Mouse (Mus musculus): ENCODE results near the gene Gm10406.
"Not testable (repeated sequence)": the region's sequence is repeated elsewhere in the genome, so short reads cannot be mapped to it uniquely, and the experiment has no call there.

The Gm10406 gene

DNA sequence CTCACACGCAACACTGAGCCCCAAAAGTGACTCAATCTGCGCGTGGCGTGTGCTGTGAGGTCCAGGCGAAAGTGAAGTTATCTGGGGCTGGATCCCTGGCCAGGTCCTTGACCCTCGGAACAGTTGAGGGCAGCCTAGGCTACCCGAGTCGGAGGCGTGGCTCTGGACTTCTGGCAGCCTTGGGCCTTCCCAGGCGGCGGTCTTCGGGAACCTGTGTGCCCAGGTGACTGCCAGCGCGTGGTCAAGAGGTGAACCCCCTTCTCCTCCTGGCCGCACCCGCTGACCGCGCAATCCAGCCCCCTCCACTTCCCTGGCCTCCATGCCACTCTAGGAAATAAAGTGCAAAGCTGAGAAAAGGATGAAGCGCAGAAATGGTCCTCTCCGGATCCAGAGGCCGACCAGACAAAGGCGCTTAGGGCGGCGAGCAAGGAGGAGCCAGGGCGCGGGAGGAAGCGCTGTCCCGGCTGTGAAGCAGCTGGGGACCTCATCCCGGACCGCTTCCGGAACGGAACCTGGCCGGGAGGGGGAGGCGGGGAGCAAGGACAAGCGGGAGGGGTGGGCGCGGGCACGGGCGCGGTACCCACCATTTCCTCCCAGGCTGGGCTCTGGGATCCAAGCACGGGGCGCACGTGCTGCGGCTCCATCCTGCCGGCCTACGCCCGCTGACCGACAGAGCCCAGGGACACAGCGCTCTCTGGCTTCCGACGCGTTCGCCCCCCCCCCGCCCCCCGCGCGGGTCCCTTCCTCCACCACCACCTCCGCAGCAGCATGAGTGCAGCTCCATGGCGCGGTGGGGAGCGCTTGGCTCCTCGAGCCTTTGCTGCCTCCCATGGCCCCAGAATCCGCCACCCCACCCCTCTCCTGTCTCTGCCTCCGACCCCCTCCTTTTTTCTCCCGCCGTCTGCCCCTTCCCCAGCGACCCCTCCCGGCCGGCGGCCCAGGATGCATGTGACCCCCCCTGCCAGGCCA is at the start of gene Gm10406:
TSS of gene Gm10406 (minus strand) at position 669 of the 969 bp plus-strand sequence.
- not testable (repeated sequence) for DNase-seq

GRCm38 (mm10) chr14:7044870-7045269 is 17.6 kb upstream of the Gm10406 start, which contains the start of gene Gm3685:
TSS of gene Gm3685 (minus strand) at chr14:7044970.
- DNase-seq = not testable (repeated sequence)

DNA sequence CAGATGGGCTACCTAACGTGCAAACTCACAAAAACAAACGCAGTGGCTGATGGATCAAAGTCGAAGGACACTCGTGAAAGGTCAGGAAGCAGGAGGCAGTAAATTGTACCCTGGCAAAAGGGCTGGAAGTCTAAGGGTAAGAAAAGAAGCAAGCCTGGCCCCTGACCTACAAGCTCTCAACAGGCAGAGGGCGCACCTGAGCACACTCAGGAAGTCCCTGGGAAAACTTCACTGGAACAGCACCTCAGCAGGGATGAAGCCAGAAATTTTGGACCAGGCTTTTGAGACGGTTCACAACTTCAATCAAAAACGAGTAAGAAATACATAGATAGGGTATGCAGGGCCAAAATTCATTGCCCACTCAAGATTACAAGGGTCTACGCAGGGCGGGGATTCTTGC is 975 bp downstream of the Gm10406 start:
- DNase-seq = not testable (repeated sequence)

DNA sequence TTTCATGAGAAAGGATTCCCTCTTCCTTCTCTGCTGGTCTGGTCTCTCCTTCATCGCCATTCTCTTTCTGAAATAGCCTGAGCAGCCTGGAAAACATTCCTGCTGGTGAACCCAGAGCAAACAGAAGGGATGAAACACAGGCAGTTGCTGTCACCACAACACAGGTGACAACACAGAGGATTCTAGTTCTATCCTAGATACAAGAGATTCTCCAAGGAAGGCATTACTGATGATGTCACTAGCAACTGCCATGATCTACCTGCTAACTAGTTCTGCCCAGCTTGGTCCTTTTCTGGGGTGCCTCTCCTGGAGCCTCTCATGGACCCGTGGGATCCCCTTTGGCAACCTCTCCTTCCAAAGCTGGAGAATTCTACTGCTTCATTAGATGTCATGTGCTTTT is 53.5 kb downstream of the Gm10406 start, which contains the start of gene Gm6356:
TSS of gene Gm6356 (minus strand) at position 101 of the 400 bp plus-strand sequence.
- not testable (repeated sequence) for DNase-seq
